Mouse (Mus musculus): Measurements from ENCODE around the gene Klre1. TPM values are rescaled to one million over a fixed set of nuclear protein-coding genes. Genes with fewer than 3 reads are reported as not detected.
"Not testable (repeated sequence)": the region's sequence is repeated elsewhere in the genome, so short reads cannot be mapped to it uniquely, and the experiment has no call there.

Klre1 gene
- total RNA-seq, 4 experiments from 2014 or later, result 0.22 to 0.44 TPM; not detected in 2

DNA sequence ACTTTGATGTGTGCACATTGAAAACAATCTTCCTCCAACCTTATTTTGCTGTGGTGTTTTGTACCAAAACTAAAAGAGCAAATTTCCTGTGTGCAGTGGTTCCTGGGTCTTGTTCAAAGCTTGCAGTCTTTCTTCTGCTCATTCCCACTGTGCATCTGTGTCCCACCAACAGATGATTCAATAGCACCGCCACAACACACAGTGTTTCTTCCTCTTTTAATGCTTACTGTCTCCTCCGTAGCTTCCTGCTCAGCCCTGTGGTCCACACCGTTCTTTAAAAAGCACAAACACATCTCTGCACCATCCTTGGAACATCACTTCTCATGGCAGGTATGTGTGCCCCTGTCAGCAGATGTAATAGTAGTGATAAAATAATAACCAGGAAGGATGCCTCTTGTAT is 13.8 kb downstream of the Klre1 start, which contains the start of gene Klrd1:
Gene Klrd1, plus strand, starts transcription at position 275 of the 400 bp plus-strand sequence.
- no peak for DNase-seq

DNA sequence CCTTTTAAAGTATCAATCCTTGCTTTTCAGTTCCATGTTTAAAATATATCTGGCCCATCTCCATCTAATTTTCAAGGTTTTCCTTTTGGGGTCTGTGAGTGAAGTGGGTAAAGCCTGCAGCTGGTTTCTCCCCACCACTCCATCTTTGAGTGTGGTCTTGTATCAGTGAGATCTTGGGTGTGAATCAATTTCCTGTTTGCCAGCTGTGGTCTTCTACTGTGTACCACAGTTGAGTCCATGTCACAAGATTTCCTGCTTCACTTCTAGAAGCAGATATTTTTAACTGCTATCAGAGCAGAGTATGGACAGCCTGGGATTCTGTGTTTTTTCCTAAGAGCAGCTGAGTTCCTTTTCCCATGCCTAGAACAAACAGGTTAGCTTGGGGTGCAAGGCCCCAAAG is 30.7 kb downstream of the Klre1 start:
- DNase-seq, result no peak

DNA sequence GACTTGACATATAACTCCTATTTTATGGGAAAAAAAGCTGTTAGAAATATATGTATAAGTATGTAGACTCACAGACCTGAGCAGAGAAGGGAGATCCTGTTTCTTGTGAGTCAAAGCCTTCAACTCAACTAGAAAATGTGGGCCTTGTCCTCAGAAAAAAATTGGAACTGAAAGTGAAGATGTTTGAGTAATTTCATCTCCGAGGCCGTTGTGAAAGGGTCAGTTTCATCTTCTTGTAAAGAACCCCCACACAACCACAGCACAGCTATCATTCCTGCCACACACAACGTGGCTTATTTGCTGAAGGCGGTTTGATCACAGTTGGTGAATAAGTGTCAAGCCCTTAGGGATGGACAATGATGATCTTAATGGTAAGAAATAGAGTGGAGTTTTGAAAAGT is 46.0 kb downstream of the Klre1 start, which contains the start of gene Klrk1:
Gene Klrk1, minus strand, starts transcription at position 130 of the 400 bp plus-strand sequence.
- no peak for DNase-seq

DNA sequence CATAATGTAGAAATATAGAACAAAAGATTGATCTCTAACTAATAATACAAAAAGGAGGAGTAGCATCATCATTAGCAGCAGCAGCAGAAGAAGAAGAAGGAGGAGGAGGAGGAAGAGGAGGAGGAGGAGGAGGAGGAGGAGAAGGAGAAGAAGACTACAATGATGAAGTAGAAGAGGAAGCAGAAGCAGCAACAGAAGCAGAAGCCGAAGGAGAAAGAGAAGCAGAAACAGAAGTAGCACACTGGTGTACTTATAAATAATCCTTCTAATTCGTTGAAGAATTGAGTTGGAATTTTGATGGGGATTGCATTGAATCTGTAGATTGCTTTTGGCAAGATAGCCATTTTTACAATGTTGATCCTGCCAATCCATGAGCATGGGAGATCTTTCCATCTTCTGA is 53.3 kb downstream of the Klre1 start:
- not testable (repeated sequence) for DNase-seq

Other genes starting within 250 kb of the Klre1 start
- not detected for gene 4922502D21Rik, start 246.1 kb upstream of the Klre1 start, total RNA-seq (2022)
- 1 to 10 TPM in 3 of 4 experiments, under 1 TPM in 1; 0.55 to 5.7 (median 2.9) TPM for gene Clec12a, start 235.2 kb upstream of the Klre1 start, total RNA-seq (2022)
- gene Clec12b, start 192.0 kb upstream of the Klre1 start, total RNA-seq (2022), result under 1 TPM in 2 of 4 experiments, not detected in 2; 0.52 to 0.70 TPM
- 1 to 10 TPM; 1.3 to 2.6 (median 2.2) TPM for gene Clec1b, start 180.6 kb upstream of the Klre1 start, total RNA-seq (2022)
- 1 to 10 TPM in 2 of 4 experiments, under 1 TPM in 2; 0.24 to 2.7 (median 1.2) TPM for gene Clec9a, start 169.0 kb upstream of the Klre1 start, total RNA-seq (2022)
- 1 to 10 TPM; 4.9 to 9.2 (median 7.6) TPM for gene Clec1a, start 125.9 kb upstream of the Klre1 start, total RNA-seq (2022)
- gene Olr1, start 70.7 kb upstream of the Klre1 start, total RNA-seq (2022), result under 1 TPM in 3 of 4 experiments, not detected in 1; 0.23 to 0.27 (median 0.24) TPM
- not detected for gene Tmem52b, start 65.3 kb upstream of the Klre1 start, total RNA-seq (2022)
- 100 to 1,000 TPM; 264 to 374 (median 322) TPM for gene Gabarapl1, start 44.7 kb upstream of the Klre1 start, total RNA-seq (2022)
- gene Klrd1, start 13.9 kb downstream of the Klre1 start, total RNA-seq (2022), result under 1 TPM in 3 of 4 experiments, not detected in 1; 0.46 to 0.68 (median 0.67) TPM
- 1 to 10 TPM in 2 of 4 experiments, under 1 TPM in 2; 0.31 to 1.6 (median 1.0) TPM for gene Klrk1, start 46.0 kb downstream of the Klre1 start, total RNA-seq (2022)
- not detected for gene Klrc3, start 65.4 kb downstream of the Klre1 start, total RNA-seq (2022)
- gene Klrc2, start 82.8 kb downstream of the Klre1 start, total RNA-seq (2022), result under 1 TPM in 1 of 4 experiments, not detected in 3; 0.31 TPM
- under 1 TPM; 0.14 to 0.49 (median 0.25) TPM for gene Klrc1, start 101.1 kb downstream of the Klre1 start, total RNA-seq (2022)
- gene Klri1, start 139.2 kb downstream of the Klre1 start, total RNA-seq (2022), result not detected
- gene Klri2, start 162.6 kb downstream of the Klre1 start, total RNA-seq (2022), result under 1 TPM; 0.08 to 0.24 (median 0.16) TPM
- not detected for gene Gm156, start 206.4 kb downstream of the Klre1 start, total RNA-seq (2022)